Mouse (Mus musculus): ENCODE results near the gene Pcyt1b.

Pcyt1b gene

GRCm38 (mm10) chrX:93654218-93655002 is at the start of gene Pcyt1b:
Pcyt1b (plus strand) TSS chrX:93654863.
- no peak for DNase-seq

DNA sequence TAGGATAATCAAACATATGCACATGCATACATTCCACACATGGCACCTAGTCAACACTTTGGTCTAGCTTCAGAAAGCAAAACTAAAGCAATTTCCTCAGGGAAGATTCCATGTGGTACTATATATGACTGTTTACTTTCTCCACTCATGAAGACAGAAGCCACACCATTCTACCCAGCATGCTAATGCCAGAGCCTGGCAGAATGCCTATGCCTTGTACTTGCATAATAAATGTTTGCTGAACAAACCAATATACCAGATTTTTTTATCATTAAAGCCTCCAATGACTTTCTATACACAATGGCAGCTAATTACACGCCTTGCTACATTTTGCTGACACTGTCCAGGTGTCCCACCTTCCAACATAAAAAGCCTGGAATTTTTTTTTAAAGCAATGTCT is 24.4 kb upstream of the Pcyt1b start:
- peak; percentile 4 to 8 for DNase-seq

DNA sequence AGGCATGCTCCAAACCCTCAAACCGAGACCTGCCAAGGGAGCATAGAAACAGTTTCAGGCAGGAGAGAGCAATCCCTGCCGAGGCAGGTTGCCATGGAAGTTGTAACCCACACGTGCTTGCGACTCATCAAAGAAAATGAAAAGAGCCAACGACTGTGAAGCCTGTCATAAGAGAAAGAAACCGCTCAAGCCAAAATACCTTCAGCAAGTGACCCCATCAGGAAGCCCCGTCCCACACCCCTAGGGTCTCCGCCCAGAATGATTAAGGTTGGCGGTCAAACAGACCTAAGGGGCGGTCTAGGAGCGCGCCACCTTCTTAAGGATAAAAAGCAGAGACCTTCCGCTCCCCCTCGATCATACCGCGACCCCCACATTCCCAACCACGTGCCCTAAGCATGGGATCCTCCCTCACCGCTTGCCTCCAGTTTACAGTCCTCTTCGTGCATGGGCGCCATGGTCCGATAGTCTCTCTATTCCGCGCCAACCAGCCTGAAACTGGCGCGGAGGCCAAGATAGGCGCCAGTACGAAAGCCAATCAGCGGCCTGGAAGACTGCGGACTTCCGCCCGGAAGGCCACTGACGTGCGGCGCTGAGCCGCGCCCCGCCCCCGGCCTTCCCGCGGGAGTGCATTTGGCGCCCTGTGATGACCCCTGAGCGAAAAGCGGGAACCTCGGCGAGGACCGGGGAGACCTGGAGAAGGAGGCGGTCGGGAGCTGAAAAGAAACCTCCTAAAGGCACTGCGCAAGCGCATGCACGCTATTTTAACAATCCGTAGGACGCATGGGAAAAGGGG is 22.8 kb upstream of the Pcyt1b start, which contains the start of gene Pola1:
TSS of gene Pola1 (minus strand) at position 499 of the 793 bp plus-strand sequence.
- peak; percentile 86 to 90 for DNase-seq

GRCm38 (mm10) chrX:93634861-93635375 is 19.7 kb upstream of the Pcyt1b start:
- no peak for DNase-seq

- DNase-seq: no peak
Measured at GRCm38 (mm10) chrX:93643600-93643999, 11.1 kb upstream of the Pcyt1b start.

DNA sequence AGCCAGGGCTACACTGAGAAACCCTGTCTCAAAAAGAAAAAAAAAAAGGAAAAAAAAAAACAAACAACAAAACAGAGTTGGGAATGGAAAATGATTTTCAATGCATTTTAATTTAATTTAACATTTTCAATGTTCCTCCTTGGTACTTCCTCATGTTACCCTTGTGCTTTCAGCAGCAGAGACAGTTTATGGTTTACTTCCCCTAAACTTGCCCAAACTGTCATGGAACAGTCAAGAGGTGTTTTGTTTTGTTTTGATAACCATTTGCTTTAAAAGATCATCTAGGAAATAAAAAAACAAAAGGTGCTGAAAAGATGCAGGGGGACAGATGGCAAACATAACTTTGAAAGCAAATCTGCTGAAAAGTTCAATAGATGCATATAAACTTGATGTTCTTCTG is 10.6 kb upstream of the Pcyt1b start:
- DNase-seq: no peak

DNA sequence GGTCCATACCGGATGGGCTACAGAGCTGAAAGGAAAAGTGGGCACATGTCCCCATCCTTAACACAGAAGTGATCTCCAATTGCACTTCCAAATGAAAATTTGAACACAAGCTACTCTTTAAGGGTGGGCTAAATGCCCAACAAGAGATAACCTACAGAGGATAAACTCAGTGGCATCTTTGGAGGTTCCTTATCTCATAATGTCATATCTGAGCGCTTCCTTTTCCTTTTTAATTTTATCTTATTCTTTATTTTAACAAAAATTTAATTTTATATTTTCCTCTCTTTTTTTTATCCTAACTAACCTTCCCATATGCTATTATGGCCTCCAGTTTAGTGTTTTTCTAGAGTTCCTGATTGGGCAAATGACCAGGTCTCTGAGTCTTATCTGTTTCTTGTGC is 3.9 kb upstream of the Pcyt1b start:
- DNase-seq: no peak

GRCm38 (mm10) chrX:93655153-93655552 is 490 bp downstream of the Pcyt1b start:
- no peak for DNase-seq

- no peak for DNase-seq
Measured at GRCm38 (mm10) chrX:93663919-93664586, 9.4 kb downstream of the Pcyt1b start.

GRCm38 (mm10) chrX:93664787-93665186 is 10.1 kb downstream of the Pcyt1b start:
- DNase-seq: no peak

DNA sequence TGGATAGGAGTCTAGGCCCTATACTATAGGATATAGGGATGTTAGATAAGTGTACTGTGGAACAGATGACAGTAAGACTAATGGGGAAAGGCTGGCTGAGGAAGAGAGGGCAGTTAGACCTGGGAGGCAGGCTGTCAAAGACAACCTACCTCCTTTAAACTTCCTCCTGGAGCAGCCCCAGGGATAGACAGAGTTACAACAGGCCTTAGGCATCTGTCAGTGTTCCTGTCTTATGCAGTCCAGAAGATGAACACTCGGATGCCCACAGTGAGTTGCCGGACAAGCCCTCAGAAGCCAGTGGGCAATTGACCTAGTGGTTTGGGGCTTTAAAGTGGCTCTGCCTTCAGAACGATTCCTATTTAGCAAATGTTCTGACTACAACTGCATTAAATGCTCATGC is 19.8 kb downstream of the Pcyt1b start:
- DNase-seq: no peak

- peak; percentile 66 to 70 for DNase-seq
Measured at GRCm38 (mm10) chrX:93674836-93675795, 20.5 kb downstream of the Pcyt1b start.

DNA sequence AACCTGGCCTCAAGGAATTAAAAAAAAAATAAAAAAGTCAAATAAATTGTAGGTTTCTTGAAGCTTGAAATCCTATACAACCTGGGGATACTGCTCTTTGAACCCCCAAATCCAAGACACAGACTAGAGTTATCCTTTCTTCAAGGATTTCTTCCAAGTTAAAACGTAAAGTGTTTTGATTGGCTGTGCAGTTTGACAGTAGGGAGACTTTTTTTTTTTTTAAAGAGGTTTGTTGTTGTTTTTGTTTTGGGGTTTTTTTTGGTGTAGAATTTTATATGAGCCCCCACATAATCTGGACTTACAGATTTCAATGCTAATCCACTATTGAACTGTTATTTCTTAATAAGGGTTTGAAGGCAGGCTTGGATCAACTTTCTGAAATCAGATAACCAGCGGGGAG is 21.6 kb downstream of the Pcyt1b start:
- no peak for DNase-seq

GRCm38 (mm10) chrX:93689287-93689686 is 34.6 kb downstream of the Pcyt1b start:
- DNase-seq: no peak

DNA sequence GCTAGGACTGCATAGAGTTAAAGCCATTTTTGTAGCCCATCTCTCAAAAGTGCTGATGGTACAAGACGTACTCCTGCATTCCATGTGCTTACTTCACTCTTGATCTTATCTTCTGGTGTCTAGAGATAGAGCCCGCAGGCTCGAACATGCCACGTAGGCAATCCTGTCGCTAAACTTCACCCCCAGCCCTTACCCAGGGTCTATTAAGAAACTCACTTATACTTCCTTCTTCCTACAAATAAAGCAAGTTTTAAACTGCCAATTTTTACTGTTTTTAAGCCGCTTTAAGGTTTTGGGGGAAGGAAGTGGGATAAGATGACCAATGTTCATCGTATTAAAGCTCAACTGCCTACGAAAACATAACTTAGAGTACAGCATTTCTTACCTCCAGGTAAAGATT is 36.0 kb downstream of the Pcyt1b start:
- no peak for DNase-seq

DNA sequence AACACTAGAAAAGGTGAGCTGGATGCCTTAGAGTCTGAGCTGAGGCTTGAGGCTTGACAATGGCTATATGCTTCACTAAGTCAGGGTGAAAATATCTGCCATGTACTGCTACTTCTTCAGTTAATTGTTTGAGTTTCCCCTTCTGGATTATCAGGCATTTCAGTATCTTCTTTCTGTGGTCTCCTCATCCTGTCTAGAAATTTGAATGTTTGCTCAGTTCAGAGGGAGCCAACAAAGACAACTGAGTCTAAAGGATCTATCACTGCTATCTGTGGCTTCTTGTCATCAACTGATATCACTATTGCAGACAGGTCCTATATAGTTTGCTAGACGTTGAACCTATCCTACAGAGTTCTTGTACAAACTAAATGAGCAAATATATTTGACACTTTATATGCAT is 42.9 kb downstream of the Pcyt1b start:
- DNase-seq: no peak

DNA sequence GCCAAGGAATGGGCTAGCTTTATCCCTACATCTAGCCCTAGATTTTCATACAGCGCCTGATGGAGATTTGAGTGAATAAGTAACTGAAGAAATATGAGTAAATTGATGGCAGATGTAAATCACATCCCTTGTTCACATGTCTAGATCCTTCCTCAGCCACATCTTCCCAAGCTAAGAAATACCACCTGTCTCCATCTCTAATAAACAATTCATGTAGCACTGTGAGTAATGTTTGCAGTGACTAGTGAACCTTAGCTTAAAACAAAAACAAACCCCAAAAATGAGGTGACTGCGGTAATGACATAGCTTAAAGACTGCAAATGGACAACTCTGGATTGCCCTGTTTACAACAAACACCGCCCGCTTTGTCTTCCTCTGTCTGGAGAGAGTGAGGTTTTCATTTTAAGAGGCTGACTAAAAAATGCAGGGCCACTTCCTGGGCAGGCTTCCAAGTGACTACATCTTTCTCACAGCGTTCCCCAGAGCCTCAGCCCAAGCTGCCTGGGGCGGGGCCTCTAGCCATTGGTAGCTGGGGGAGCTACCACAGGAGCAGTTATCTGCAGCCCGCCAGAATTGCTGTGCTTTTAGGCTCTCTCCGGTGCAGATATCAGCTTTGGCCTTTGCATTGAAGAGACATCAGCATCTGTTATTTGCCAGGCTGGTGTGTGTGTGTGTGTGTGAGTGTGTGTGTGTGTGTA is 46.0 kb downstream of the Pcyt1b start:
- peak; percentile 57 to 69 for DNase-seq

DNA sequence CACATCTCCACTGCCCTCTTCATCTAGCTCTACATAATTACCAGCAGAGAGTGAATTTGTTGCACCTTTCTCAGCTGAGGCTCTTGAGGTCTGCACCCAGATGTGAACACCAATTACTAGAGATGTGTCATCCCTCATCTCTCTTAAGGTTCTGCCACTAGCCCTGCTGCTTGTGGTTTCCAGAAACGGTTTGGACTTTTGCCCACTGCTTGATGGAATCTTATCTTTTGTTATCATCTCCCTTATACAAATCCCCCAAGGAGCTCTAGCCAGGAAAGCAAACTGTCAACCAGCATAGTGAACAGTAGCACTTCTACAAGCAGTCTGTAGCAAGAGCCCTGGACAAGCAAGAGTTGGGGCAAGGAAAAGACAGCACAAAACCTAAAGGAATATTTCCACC is 57.9 kb downstream of the Pcyt1b start:
- no peak for DNase-seq

GRCm38 (mm10) chrX:93729529-93729928 is 74.9 kb downstream of the Pcyt1b start:
- DNase-seq: no peak

DNA sequence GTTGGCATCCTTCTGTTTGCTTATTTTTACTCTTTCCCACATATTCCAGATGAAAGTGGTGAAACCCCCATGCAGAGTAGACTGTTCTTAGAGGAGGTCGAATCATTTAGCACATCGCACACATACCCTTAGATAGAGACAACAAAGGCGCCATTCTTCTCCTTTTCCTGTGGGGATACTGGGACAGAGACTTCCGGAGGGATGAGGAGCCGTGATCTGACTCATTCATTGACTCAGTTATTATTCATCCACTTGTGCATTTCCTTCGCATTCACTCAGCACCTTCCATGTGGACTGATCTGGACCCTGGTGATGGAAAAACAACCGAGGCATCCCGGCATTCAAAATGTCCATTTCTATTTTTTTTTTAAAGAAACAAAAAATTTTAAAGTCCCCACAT is 76.2 kb downstream of the Pcyt1b start:
- DNase-seq: no peak

DNA sequence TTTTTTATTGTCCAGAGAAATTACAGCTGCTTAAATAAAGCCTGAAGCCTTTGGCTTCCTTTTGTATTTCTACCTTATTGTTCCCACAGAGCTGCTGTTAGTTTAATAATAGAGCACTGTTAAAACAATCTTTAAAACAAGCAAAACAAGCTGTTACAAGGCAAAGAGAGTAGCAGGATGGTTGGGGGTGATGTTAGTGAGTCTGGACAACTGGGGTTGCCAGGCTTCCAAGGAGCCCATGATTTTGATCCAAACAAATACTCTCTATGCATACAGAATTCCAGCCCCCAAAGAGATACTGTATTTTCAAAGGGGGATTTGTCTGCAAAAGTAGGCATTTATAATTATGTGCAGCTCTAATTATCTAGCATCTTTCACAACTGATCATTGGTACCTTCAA is 77.7 kb downstream of the Pcyt1b start:
- DNase-seq: no peak

Data from cerebellum, postnatal 14 days (tissue).